Mouse (Mus musculus) intestine, embryonic 15.5 days (tissue): Measurements from ENCODE around the gene Slc35f6. TPM values are rescaled to one million over a fixed set of nuclear protein-coding genes. Genes with fewer than 3 reads are reported as not detected.

Experiments
- ATAC-seq: fragments of 200-750 bp; cut with Nextera tagmentation; 2 replicates; pipeline ENCODE4 v1.8.0; 2017; ENCODE audit warnings: moderate TSS enrichment, moderate library complexity
- H3K27ac ChIP-seq: fragments of 300-500 bp; sonication (generic); 2 replicates; pipeline ENCODE4 v1.5.1; 2015; ENCODE audit warnings: mild to moderate bottlenecking, inconsistent platforms
- H3K27me3 ChIP-seq: fragments of 300-500 bp; sonication (generic); replicated peaks from 2 replicates; pipeline ENCODE4 v1.6.1; 2015; ENCODE audit warnings: inconsistent platforms
- H3K36me3 ChIP-seq: fragments of 300-500 bp; sonication (generic); 2 replicates; pipeline ENCODE4 v1.6.1; 2015; ENCODE audit warnings: inconsistent platforms
- H3K4me1 ChIP-seq: fragments of 300-500 bp; sonication (generic); replicated peaks from 2 replicates; pipeline ENCODE4 v1.6.1; 2015; ENCODE audit warnings: inconsistent platforms
- H3K4me2 ChIP-seq: fragments of 300-500 bp; sonication (generic); replicated peaks from 2 replicates; pipeline ENCODE4 v1.6.1; 2015; ENCODE audit warnings: mild to moderate bottlenecking, inconsistent platforms
- H3K4me3 ChIP-seq: fragments of 300-500 bp; sonication (generic); replicated peaks from 2 replicates; pipeline ENCODE4 v1.5.1; 2015; ENCODE audit warnings: inconsistent platforms
- H3K9ac ChIP-seq: fragments of 300-500 bp; sonication (generic); 2 replicates; pipeline ENCODE4 v1.6.1; 2015; ENCODE audit warnings: inconsistent platforms
- H3K9me3 ChIP-seq: fragments of 300-500 bp; sonication (generic); 2 replicates; pipeline ENCODE4 v1.6.1; 2016; ENCODE audit warnings: inconsistent platforms
- WGBS: fragments of 180-500 bp; shearing (Covaris S2); methylation state at CpG from one replicate; pipeline ENCODE4 v1.1.7; 2015; 5-methylcytosine and 5-hydroxymethylcytosine counted together
- polyA plus RNA-seq: library from polyadenylated mRNA; unstranded; fragments of >200 nt; fragmentation: Nextera tagmentation; extraction: Ambion mirVana; gene quantifications from 2 replicates; pipeline ENCODE4 v1.2.1, GENCODE M21; 2015

The Slc35f6 gene
- polyA plus RNA-seq, 1 experiment from 2014 or later = 36.8 TPM

DNA sequence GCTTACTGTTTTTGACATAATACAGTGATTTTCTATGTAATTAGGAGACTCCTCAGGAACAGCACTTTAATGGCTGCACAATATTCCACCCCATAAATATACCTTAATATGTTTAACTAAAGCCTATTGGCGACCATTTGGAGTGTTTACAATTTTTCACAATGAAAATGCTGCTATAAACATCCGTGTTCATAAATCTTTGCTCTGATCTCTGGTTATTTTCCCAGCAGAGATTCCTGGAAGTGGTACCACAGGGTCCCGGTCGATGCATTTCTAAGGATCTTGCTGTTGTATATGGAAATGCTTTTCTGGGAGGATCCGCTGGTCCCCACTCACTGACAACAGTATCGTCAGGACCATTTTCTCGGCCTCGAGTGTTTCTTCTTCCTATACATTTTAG, 34.5 kb upstream of the Slc35f6 start:
- Histone ChIP-seq H3K27ac (0 out of 2 replicates have a peak overlapping the region, but pooled peaks have one; percentile 49), H3K36me3 (no peaks in the 10 kb centered on the region), H3K9ac (no peak overlapping the region), H3K4me1 (peaks cover 43% of the 10 kb centered on the region), H3K4me3 (no peak overlapping the region), H3K9me3 (no peaks in the 10 kb centered on the region), H3K4me2 (no peak overlapping the region), H3K27me3 (no peaks in the 10 kb centered on the region)
- 50% methylated on average over 8 of the region's 8 CpGs for WGBS
- no peak for ATAC-seq

DNA sequence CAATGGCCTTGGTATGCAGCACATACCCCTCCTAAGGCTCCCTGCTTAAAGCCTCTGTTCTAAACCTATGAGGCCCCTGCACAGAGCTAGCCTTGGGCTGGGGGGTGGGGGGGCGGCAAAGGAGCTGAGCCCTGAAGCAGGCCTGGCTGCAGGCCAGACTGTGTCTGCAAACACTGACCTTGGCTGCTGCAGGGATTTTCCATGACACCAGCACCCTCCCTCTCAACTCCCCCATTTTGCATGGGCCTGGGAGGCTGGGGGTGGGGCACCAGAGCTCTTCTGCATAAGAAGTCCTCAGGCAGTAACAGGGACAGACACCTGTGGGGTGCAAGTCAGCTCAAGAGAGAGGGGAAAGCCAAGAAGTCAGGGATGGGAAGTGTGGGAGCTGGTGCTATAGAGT, 33.5 kb upstream of the Slc35f6 start:
- peaks cover 51% of the 10 kb centered on the region for H3K4me1 ChIP-seq
- no peak overlapping the region for H3K4me3 ChIP-seq
- no peaks in the 10 kb centered on the region for H3K27me3 ChIP-seq
- 19% methylated on average over 1 of the region's 1 CpGs for WGBS
- peak overlapping the region; percentile 30; the same call in 1 of the 2 replicates for H3K4me2 ChIP-seq
- H3K9me3 ChIP-seq = no peaks in the 10 kb centered on the region
- H3K36me3 ChIP-seq = no peaks in the 10 kb centered on the region
- peak; percentile 70 for ATAC-seq
- peak overlapping the region; percentile 55 for H3K27ac ChIP-seq
- no peak overlapping the region for H3K9ac ChIP-seq

DNA sequence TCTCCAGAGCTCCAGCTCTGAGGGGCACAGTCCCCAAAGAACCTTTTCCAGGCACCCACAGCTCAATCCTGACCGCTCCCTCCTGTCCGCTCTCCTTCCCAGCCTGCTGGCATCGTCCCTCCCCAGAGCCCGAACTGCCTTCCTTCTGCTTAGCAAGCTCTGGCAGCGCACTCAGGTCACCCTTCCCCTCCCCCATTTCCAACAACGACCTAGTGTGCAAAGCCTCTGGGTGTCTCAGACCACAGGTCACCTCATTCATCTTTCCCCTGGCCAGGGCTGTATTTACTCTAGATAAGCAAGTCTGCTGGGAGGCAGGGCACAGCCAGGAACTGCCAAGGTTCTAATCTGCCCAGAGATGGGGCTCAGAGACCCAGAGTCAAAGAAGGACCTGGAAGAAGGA, 32.3 kb upstream of the Slc35f6 start:
- no peak overlapping the region for H3K4me3 ChIP-seq
- no peaks in the 10 kb centered on the region for H3K36me3 ChIP-seq
- WGBS = 35% methylated on average over 6 of the region's 6 CpGs
- H3K27ac ChIP-seq = 0 out of 2 replicates have a peak overlapping the region, but pooled peaks have one; percentile 54
- H3K27me3 ChIP-seq = no peaks in the 10 kb centered on the region
- H3K4me1 ChIP-seq = peaks cover 51% of the 10 kb centered on the region
- H3K9ac ChIP-seq = no peak overlapping the region
- no peaks in the 10 kb centered on the region for H3K9me3 ChIP-seq
- no peak overlapping the region for H3K4me2 ChIP-seq
- peak; percentile 45; the same call in 1 of the 2 replicates for ATAC-seq

DNA sequence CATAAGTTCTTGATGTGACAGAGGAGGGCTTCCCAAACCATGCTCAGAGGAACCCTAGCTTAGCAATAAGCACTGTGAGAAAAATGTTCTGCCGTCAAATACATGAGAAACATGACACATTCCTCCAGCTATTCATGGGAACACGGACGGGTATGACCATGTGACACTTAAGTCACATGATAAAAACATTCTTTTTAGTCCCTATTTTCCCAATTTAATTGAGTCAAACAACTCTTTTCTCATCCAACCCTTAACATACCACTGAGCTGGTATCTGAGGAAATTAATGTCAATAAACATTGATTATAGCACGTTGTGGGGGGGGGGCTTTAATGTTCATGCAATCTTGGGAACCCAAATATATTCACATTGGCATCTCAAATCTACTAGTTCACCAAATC, 31.9 kb upstream of the Slc35f6 start:
- WGBS = 74% methylated on average over 4 of the region's 4 CpGs
- Histone ChIP-seq H3K9me3 (no peaks in the 10 kb centered on the region), H3K36me3 (no peaks in the 10 kb centered on the region), H3K4me3 (no peak overlapping the region), H3K9ac (no peak overlapping the region), H3K27me3 (no peaks in the 10 kb centered on the region), H3K4me1 (peaks cover 51% of the 10 kb centered on the region), H3K27ac (no peak overlapping the region), H3K4me2 (no peak overlapping the region)
- no peak for ATAC-seq

DNA sequence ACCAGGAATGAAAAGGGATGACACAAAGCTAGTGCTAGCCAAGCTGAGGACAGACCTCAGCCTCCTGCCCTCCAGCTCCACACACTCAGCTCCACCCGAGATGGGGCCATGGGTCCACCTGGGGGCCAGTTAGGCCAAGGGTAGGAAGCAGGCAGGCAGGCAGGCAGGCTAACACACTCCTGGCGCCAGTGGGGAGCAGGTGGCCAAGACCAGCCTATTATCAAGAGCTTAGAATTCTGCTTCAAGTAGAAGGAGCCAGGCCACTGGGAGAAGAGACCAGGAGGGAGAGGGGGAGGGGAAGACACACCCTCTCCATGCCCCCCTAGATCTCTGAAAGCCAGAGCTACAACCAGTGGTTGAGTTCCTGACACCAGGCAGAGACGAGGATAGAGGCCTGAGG, 31.1 kb upstream of the Slc35f6 start:
- no peak for ATAC-seq
- 41% methylated on average over 3 of the region's 3 CpGs for WGBS
- H3K36me3 ChIP-seq = no peaks in the 10 kb centered on the region
- H3K4me3 ChIP-seq = no peak overlapping the region
- H3K27ac ChIP-seq = peak overlapping the region; percentile 49; the same call in 1 of the 2 replicates
- peaks cover 3% of the 10 kb centered on the region for H3K27me3 ChIP-seq
- H3K4me1 ChIP-seq = peaks cover 51% of the 10 kb centered on the region
- H3K9ac ChIP-seq = no peak overlapping the region
- no peak overlapping the region for H3K4me2 ChIP-seq
- H3K9me3 ChIP-seq = no peaks in the 10 kb centered on the region

DNA sequence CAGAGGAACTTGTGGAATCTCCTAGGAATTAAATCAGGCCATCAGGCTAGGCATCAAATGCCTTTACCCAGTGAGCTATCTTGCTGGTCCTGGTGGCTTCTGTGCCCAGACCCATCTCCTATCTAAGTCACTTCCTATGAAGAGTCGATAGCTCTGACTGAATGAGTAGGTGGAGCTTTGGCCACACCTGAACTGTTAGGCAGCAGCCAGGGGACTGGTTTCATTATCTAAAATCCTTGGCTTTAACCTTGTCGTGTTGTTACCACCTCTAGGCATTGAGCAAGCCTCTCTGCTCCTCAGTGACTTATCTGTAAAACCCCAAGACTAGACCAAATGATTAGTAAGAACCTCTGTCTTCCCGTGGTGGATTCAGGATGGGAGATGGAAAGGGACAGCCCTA, 30.4 kb upstream of the Slc35f6 start:
- peak; percentile 24; the same call in 1 of the 2 replicates for ATAC-seq
- no peak overlapping the region; the same call in 1 of the 2 replicates for H3K27ac ChIP-seq

DNA sequence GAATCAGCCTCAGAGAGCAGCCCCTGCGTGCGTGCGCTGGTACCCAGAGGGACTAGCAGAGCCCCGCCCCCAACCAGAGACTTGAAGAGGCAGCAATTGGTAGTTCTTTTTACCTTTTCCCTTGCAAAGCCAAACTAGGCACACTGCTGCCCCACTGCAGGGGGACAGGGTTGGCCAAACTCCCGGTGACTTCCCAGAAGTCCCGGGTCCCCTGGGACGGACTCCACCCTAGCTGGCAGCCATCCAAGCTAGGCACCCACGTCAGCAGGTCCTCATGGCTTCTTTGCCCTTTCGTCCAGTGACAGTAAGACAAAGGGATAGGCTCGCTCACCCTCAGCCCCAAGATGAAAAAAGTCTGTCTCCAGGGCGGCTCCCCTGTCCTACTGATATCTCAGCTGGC, 29.9 kb upstream of the Slc35f6 start:
- Histone ChIP-seq H3K36me3 (no peaks in the 10 kb centered on the region), H3K4me1 (peaks cover 61% of the 10 kb centered on the region), H3K4me2 (peak overlapping the region; percentile 38), H3K27ac (no peak overlapping the region; the same call in 1 of the 2 replicates), H3K9me3 (no peaks in the 10 kb centered on the region), H3K27me3 (peaks cover 15% of the 10 kb centered on the region), H3K9ac (0 out of 2 replicates have a peak overlapping the region, but pooled peaks have one; percentile 1), H3K4me3 (no peak overlapping the region)
- ATAC-seq = peak; percentile 24; the same call in 1 of the 2 replicates
- 36% methylated on average over 11 of the region's 11 CpGs for WGBS

More for the DNA sequence above, 30.4 kb upstream of the Slc35f6 start:
- peaks cover 56% of the 10 kb centered on the region for H3K4me1 ChIP-seq
- H3K9ac ChIP-seq = 0 out of 2 replicates have a peak overlapping the region, but pooled peaks have one; percentile 1
- H3K27me3 ChIP-seq = peaks cover 10% of the 10 kb centered on the region
- H3K36me3 ChIP-seq = no peaks in the 10 kb centered on the region
- peak overlapping the region; percentile 38 for H3K4me2 ChIP-seq
- no peaks in the 10 kb centered on the region for H3K9me3 ChIP-seq
- H3K4me3 ChIP-seq = no peak overlapping the region
- 24% methylated on average over 3 of the region's 3 CpGs for WGBS

DNA sequence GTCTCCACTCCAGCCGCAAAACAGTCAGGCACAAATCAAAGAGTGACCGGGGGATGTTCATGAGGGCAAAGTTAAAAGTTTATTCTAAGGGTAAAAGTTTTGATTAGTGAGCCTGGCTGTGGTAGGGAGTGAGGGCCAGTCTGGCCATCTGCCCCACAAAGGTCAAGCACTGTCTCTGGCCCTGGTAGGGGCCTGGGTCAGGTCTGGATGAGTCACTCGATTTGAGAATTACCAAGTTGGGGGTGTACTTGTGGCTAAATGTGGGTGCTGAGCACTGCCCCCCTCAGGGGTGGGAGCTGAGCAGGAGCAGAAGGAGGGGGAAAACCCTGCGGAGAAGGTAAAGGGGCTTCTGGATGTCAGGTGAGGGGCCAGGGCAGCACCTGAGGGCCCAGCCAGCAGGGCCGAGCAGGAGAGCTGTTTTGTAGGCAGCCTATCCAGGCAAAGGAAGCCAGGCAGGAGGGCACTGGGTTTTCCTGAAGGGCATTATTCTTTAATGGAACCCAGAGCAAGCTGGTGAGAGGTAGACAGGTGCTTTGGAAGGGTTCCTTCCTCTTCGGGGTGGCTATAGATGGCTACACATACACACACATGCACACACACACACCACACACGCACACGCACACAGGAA, 29.2 kb upstream of the Slc35f6 start:
- Histone ChIP-seq H3K4me3 (no peak overlapping the region), H3K4me2 (no peak overlapping the region), H3K4me1 (peaks cover 60% of the 10 kb centered on the region), H3K27ac (no peak overlapping the region), H3K36me3 (no peaks in the 10 kb centered on the region), H3K9ac (no peak overlapping the region), H3K9me3 (no peaks in the 10 kb centered on the region), H3K27me3 (peaks cover 16% of the 10 kb centered on the region)
- no peak for ATAC-seq
- WGBS = 71% methylated on average over 8 of the region's 8 CpGs

DNA sequence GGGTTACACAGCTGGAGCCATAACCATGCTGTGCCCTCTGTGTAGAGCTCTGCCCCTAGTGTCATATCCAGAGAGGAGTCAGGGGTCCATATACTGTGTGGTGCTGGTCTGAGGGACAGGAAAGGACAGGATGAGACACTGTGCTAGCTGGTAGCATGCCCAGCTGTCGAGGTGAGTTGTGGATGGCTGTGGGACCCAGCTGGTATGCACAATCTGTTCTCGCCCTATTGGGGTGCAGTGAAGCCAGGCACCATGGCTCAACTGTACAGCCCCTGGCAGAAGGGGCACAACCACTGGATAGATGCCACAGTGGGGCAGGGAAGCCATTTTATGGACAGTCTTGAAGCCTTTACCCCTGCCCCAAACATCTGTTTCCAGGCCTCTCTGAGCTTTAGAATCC, 28.5 kb upstream of the Slc35f6 start:
- Histone ChIP-seq H3K36me3 (no peaks in the 10 kb centered on the region), H3K4me1 (peaks cover 52% of the 10 kb centered on the region), H3K27ac (no peak overlapping the region), H3K27me3 (peaks cover 16% of the 10 kb centered on the region), H3K9ac (no peak overlapping the region), H3K4me2 (no peak overlapping the region), H3K9me3 (no peaks in the 10 kb centered on the region), H3K4me3 (no peak overlapping the region)
- WGBS = 87% methylated on average over 2 of the region's 2 CpGs
- no peak for ATAC-seq

DNA sequence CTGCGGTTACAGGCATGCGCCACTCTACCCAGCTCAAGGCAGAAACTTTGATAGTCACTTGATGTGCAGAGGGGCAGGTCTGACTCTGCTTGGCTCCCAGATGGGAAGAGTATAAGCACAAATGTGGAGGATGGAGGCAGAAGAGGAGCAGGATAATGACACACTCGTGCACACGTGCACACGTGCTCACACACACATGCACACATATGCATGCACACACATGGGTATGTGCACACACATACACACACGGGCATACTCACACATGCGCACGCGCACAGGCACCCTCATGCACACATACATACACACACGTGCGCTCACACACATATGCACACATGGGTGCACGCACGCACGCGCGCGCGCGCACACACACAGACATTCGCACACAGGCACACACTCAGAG, 27.2 kb upstream of the Slc35f6 start:
- no peak for ATAC-seq
- H3K9ac ChIP-seq = no peak overlapping the region

DNA sequence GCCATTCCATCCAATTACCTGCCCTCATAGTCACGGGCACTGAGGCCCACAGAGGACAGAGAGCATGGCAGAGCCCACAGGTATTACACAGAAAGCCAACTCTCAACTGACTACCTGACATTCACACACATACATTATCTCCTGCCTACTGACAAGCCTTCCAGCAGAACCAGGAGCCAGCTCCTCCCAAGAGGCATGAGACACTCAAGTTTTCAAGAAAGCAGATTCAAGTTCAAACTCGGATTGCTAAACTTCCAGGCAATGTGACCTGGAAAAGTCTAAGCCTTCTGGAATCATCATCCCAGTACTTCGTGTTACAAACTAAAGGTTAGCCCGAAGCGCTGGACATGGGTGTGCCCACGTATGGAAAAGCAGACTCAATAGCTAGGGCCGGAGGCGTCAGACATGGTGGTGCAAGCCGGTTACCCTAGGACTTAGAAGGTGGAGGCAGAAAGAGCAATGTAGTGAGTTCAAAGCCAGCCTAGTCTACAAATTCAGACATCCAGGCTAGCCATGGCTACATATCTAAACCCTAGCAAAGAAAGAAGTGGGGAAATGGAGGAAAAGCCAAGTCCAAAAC, 26.4 kb upstream of the Slc35f6 start:
- WGBS = 93% methylated on average over 9 of the region's 9 CpGs
- Histone ChIP-seq H3K4me1 (peaks cover 37% of the 10 kb centered on the region), H3K36me3 (no peaks in the 10 kb centered on the region), H3K4me2 (peak overlapping the region; percentile 75; the same call in 1 of the 2 replicates), H3K4me3 (no peak overlapping the region), H3K9ac (no peak overlapping the region), H3K27ac (no peak overlapping the region), H3K27me3 (peaks cover 16% of the 10 kb centered on the region), H3K9me3 (no peaks in the 10 kb centered on the region)
- no peak for ATAC-seq

More for the DNA sequence above, 27.2 kb upstream of the Slc35f6 start:
- H3K27me3 ChIP-seq = peaks cover 16% of the 10 kb centered on the region
- no peak overlapping the region for H3K4me2 ChIP-seq
- 97% methylated on average over 20 of the region's 20 CpGs for WGBS
- H3K4me1 ChIP-seq = peaks cover 40% of the 10 kb centered on the region
- no peaks in the 10 kb centered on the region for H3K9me3 ChIP-seq
- H3K4me3 ChIP-seq = no peak overlapping the region
- no peak overlapping the region for H3K27ac ChIP-seq
- no peaks in the 10 kb centered on the region for H3K36me3 ChIP-seq

DNA sequence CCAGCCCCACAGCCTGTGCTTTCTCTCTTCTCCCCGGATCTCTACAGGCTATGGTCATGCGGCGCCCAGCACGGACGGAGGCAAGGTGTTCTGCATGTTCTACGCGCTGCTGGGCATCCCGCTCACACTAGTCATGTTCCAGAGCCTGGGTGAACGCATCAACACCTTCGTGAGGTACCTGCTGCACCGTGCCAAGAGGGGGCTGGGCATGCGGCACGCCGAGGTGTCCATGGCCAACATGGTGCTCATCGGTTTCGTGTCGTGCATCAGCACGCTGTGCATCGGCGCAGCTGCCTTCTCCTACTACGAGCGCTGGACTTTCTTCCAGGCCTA, 25.9 kb upstream of the Slc35f6 start:
- H3K4me3 ChIP-seq = peak overlapping the region; percentile 32; the same call in 1 of the 2 replicates
- WGBS = 61% methylated on average over 22 of the region's 22 CpGs

More for the DNA sequence above, 25.9 kb upstream of the Slc35f6 start:
- peaks cover 16% of the 10 kb centered on the region for H3K27me3 ChIP-seq
- H3K9ac ChIP-seq = no peak overlapping the region
- H3K4me1 ChIP-seq = peaks cover 33% of the 10 kb centered on the region
- peak overlapping the region; percentile 75 for H3K4me2 ChIP-seq
- no peak overlapping the region for H3K27ac ChIP-seq
- no peak for ATAC-seq
- no peaks in the 10 kb centered on the region for H3K36me3 ChIP-seq
- no peaks in the 10 kb centered on the region for H3K9me3 ChIP-seq
